Mouse (Mus musculus): ENCODE measurements around the gene Camkmt.

The Camkmt gene

GRCm38 (mm10) chr17:85463497-85464392 is 373.4 kb downstream of the Camkmt start:
- peak; percentile 43 for DNase-seq (ENCODE audit: low spot score)

- DNase-seq (ENCODE audit: low spot score), result no peak
Measured at GRCm38 (mm10) chr17:85464466-85465411, 374.4 kb downstream of the Camkmt start.

- no peak for DNase-seq (ENCODE audit: low spot score)
Measured at GRCm38 (mm10) chr17:85469776-85470175, 379.4 kb downstream of the Camkmt start.

- no peak for DNase-seq (ENCODE audit: low spot score)
Measured at GRCm38 (mm10) chr17:85472687-85473202, 382.4 kb downstream of the Camkmt start.

- DNase-seq (ENCODE audit: low spot score), result no peak
Measured at GRCm38 (mm10) chr17:85473217-85473616, 382.9 kb downstream of the Camkmt start.

- DNase-seq (ENCODE audit: low spot score), result no peak
Measured at GRCm38 (mm10) chr17:85473881-85474280, 383.5 kb downstream of the Camkmt start.

GRCm38 (mm10) chr17:85481241-85481640 is 390.9 kb downstream of the Camkmt start:
- no peak for DNase-seq (ENCODE audit: low spot score)

GRCm38 (mm10) chr17:85483086-85483485 is 392.7 kb downstream of the Camkmt start:
- DNase-seq (ENCODE audit: low spot score), result no peak

- DNase-seq (ENCODE audit: low spot score), result no peak
Measured at GRCm38 (mm10) chr17:85484015-85484414, 393.7 kb downstream of the Camkmt start.

- DNase-seq (ENCODE audit: low spot score), result no peak
Measured at GRCm38 (mm10) chr17:85484526-85484925, 394.2 kb downstream of the Camkmt start.

GRCm38 (mm10) chr17:85485065-85485945 is 395.0 kb downstream of the Camkmt start:
- peak; percentile 20 for DNase-seq (ENCODE audit: low spot score)

GRCm38 (mm10) chr17:85485946-85486533 is 395.7 kb downstream of the Camkmt start:
- peak; percentile 42 for DNase-seq (ENCODE audit: low spot score)

- DNase-seq (ENCODE audit: low spot score), result no peak
Measured at GRCm38 (mm10) chr17:85486585-85487480, 396.5 kb downstream of the Camkmt start.

GRCm38 (mm10) chr17:85487531-85487930 is 397.2 kb downstream of the Camkmt start:
- DNase-seq (ENCODE audit: low spot score), result no peak

- no peak for DNase-seq (ENCODE audit: low spot score)
Measured at GRCm38 (mm10) chr17:85488601-85489487, 398.5 kb downstream of the Camkmt start.

- DNase-seq (ENCODE audit: low spot score), result no peak
Measured at GRCm38 (mm10) chr17:85489488-85489980, 399.2 kb downstream of the Camkmt start.

- DNase-seq (ENCODE audit: low spot score), result no peak
Measured at GRCm38 (mm10) chr17:85491491-85491890, 401.1 kb downstream of the Camkmt start.

- no peak for DNase-seq (ENCODE audit: low spot score)
Measured at GRCm38 (mm10) chr17:85493521-85493920, 403.2 kb downstream of the Camkmt start.

Data from MN1 (cell line).